Mouse (Mus musculus) CH12.LX (cell line): ENCODE results near the gene 1700022I11Rik. TPM values are rescaled to one million over a fixed set of nuclear protein-coding genes. Genes with fewer than 3 reads are reported as not detected.

Experiments used
- DNase-seq: peaks from one replicate; pipeline ENCODE4 v3.0.0-alpha.2; 2013; ENCODE audit errors: extremely low read depth
- H3K27ac ChIP-seq: 2 replicates; pipeline ENCODE4 v1.5.1; 2012; ENCODE audit warnings: low read depth, mild to moderate bottlenecking, control low read depth, moderate library complexity; ENCODE audit not compliant: insufficient read depth
- H3K27me3 ChIP-seq: replicated peaks from 2 replicates; pipeline ENCODE3; 2012; ENCODE audit warnings: inconsistent platforms
- H3K36me3 ChIP-seq, 2 experiments: replicated peaks in 1 of 2; 2 replicates each; pipeline versions ENCODE3 to v1.6.1; 2012; ENCODE audit warnings: inconsistent platforms in 1 of 2, low read length in 1 of 2, mild to moderate bottlenecking in 1 of 2, mixed read lengths in 1 of 2, moderate library complexity in 1 of 2; ENCODE audit not compliant: control insufficient read depth in 1 of 2, insufficient read depth in 1 of 2
- H3K4me1 ChIP-seq, 2 experiments: 2 replicates each; pipeline ENCODE4 v1.6.1; 2012; ENCODE audit warnings: inconsistent platforms in 1 of 2, moderate library complexity in 1 of 2; ENCODE audit not compliant: insufficient read depth in 2 of 2, control insufficient read depth in 1 of 2
- H3K4me2 ChIP-seq: 2 replicates; pipeline ENCODE4 v1.6.1; 2012; ENCODE audit warnings: low read depth, mild to moderate bottlenecking, control low read depth; ENCODE audit not compliant: poor library complexity, insufficient read depth, severe bottlenecking
- H3K4me3 ChIP-seq, 3 experiments: fragments of 150-350 bp in 1 of 3; sonication (generic) in 1 of 3; replicated peaks in 1 of 3; 2 replicates each; pipeline versions ENCODE3 to v1.5.1; 2011 to 2012; ENCODE audit warnings: low read depth in 2 of 3, low read length in 2 of 3, mild to moderate bottlenecking in 2 of 3, moderate library complexity in 2 of 3, control low read depth in 1 of 3, improper control_type of control experiment in 1 of 3, inconsistent platforms in 1 of 3, mixed read lengths in 1 of 3; ENCODE audit not compliant: poor library complexity in 1 of 3
- H3K79me2 ChIP-seq: replicated peaks from 2 replicates; pipeline ENCODE4 v1.6.1; 2012; ENCODE audit warnings: mild to moderate bottlenecking, moderate library complexity; ENCODE audit not compliant: control insufficient read depth, poor library complexity, insufficient read depth, severe bottlenecking; ENCODE audit errors: extremely low read depth
- H3K9ac ChIP-seq: 2 replicates; pipeline ENCODE4 v1.6.1; 2012; ENCODE audit warnings: low read depth, mild to moderate bottlenecking, control low read depth, moderate library complexity; ENCODE audit not compliant: insufficient read depth
- H3K9me3 ChIP-seq: replicated peaks from 2 replicates; pipeline ENCODE3; 2012; ENCODE audit warnings: low read length, inconsistent platforms, mixed read lengths
- BHLHE40 ChIP-seq: IDR thresholded peaks from 2 replicates; pipeline ENCODE4 v1.6.1; 2011; ENCODE audit warnings: mild to moderate bottlenecking, low read depth, low read length, improper control_type of control experiment
- CHD1 ChIP-seq: IDR thresholded peaks from 2 replicates; pipeline ENCODE4 v1.6.1; 2012; ENCODE audit warnings: low read depth, low read length, improper control_type of control experiment, inconsistent platforms
- CHD2 ChIP-seq: IDR thresholded peaks from 2 replicates; pipeline ENCODE4 v1.6.1; 2011; ENCODE audit warnings: low read length, improper control_type of control experiment
- CTCF ChIP-seq, 2 experiments: IDR thresholded peaks in 1 of 2; conservative IDR thresholded peaks in 1 of 2; 2 replicates each; pipeline ENCODE4 v1.5.1; 2011 to 2012; ENCODE audit warnings: low read depth in 2 of 2, low read length in 2 of 2, improper control_type of control experiment in 1 of 2, inconsistent platforms in 1 of 2, mild to moderate bottlenecking in 1 of 2, moderate library complexity in 1 of 2
- ELF1 ChIP-seq: IDR thresholded peaks from 2 replicates; pipeline ENCODE4 v1.6.1; 2014; ENCODE audit warnings: low read depth, mild to moderate bottlenecking, inconsistent platforms, low read length, improper control_type of control experiment
- EP300 ChIP-seq: IDR thresholded peaks from 2 replicates; pipeline ENCODE4 v1.6.1; 2011; ENCODE audit warnings: low read length, improper control_type of control experiment
- HCFC1 ChIP-seq: IDR thresholded peaks from 2 replicates; pipeline ENCODE4 v1.6.1; 2012; ENCODE audit warnings: low read depth, mild to moderate bottlenecking, inconsistent platforms, low read length, improper control_type of control experiment
- IRF4 ChIP-seq: IDR thresholded peaks from 2 replicates; pipeline ENCODE4 v1.6.1; 2014; ENCODE audit warnings: low read depth, mild to moderate bottlenecking, inconsistent platforms, low read length, improper control_type of control experiment
- JUN ChIP-seq: IDR thresholded peaks from 2 replicates; pipeline ENCODE4 v1.6.1; 2011; ENCODE audit warnings: low read depth, mild to moderate bottlenecking, low read length, improper control_type of control experiment, moderate library complexity; ENCODE audit not compliant: insufficient read depth
- JUND ChIP-seq: conservative IDR thresholded peaks from 2 replicates; pipeline ENCODE4 v1.6.1; 2011; ENCODE audit warnings: low read depth, low read length, improper control_type of control experiment
- KAT2A ChIP-seq: IDR thresholded peaks from 2 replicates; pipeline ENCODE4 v1.6.1; 2012; ENCODE audit warnings: low read length, improper control_type of control experiment, inconsistent platforms; ENCODE audit not compliant: insufficient replicate concordance
- MAX ChIP-seq: IDR thresholded peaks from 2 replicates; pipeline ENCODE4 v1.6.1; 2011; ENCODE audit warnings: low read length, improper control_type of control experiment
- MAZ ChIP-seq: IDR thresholded peaks from 2 replicates; pipeline ENCODE4 v1.6.1; 2012; ENCODE audit warnings: low read depth, mild to moderate bottlenecking, inconsistent platforms, low read length, improper control_type of control experiment, moderate library complexity
- NELFE ChIP-seq: IDR thresholded peaks from 2 replicates; pipeline ENCODE4 v1.6.1; 2011; ENCODE audit warnings: low read depth, low read length, improper control_type of control experiment
- NRF1 ChIP-seq: IDR thresholded peaks from 2 replicates; pipeline ENCODE4 v1.6.1; 2014; ENCODE audit warnings: low read depth, mild to moderate bottlenecking, inconsistent platforms, low read length, improper control_type of control experiment, moderate library complexity
- PAX5 ChIP-seq: IDR thresholded peaks from 2 replicates; pipeline ENCODE4 v1.6.1; 2012; ENCODE audit warnings: low read length, inconsistent platforms, mixed read lengths
- POLR2A ChIP-seq: IDR thresholded peaks from 2 replicates; pipeline ENCODE4 v1.6.1; 2011; ENCODE audit warnings: low read depth, mild to moderate bottlenecking, improper control_type of control experiment, low read length
- SIN3A ChIP-seq: IDR thresholded peaks from 2 replicates; pipeline ENCODE4 v1.6.1; 2012; ENCODE audit warnings: low read length, improper control_type of control experiment, inconsistent platforms
- SMC3 ChIP-seq: IDR thresholded peaks from 2 replicates; pipeline ENCODE4 v1.6.1; 2011; ENCODE audit warnings: low read depth, low read length, improper control_type of control experiment
- TCF12 ChIP-seq: IDR thresholded peaks from 2 replicates; pipeline ENCODE4 v1.6.1; 2014; ENCODE audit warnings: low read depth, mild to moderate bottlenecking, inconsistent platforms, low read length, improper control_type of control experiment
- USF1 ChIP-seq: IDR thresholded peaks from 2 replicates; pipeline ENCODE4 v1.6.1; 2014; ENCODE audit warnings: low read depth, mild to moderate bottlenecking, inconsistent platforms, low read length, improper control_type of control experiment
- ZKSCAN1 ChIP-seq: IDR thresholded peaks from 2 replicates; pipeline ENCODE4 v1.6.1; 2012; ENCODE audit warnings: low read depth, inconsistent platforms, low read length, improper control_type of control experiment, borderline replicate concordance
- ZMIZ1 ChIP-seq: IDR thresholded peaks from 2 replicates; pipeline ENCODE4 v1.6.1; 2012; ENCODE audit warnings: low read depth, mild to moderate bottlenecking, inconsistent platforms, low read length, improper control_type of control experiment
- dilution Hi-C: fragments of 300-500 bp; cut with MboI; formaldehyde crosslinking; loops from 2 replicates; pipeline ENCODE4 v1.14.3; 2020; ENCODE audit warnings: low sequenced_read_pairs; ENCODE audit not compliant: extremely low pct_unique_long_range_greater_than_20kb, extremely low pct_ligation_motif_present
- in situ Hi-C: fragments of 300-500 bp; cut with MboI; formaldehyde crosslinking; loops from 3 replicates; pipeline ENCODE4 v1.14.3; 2019; ENCODE audit warnings: low sequenced_read_pairs, low pct_ligation_motif_present, low pct_unique_long_range_greater_than_20kb, mixed read lengths
- polyA plus RNA-seq: library from polyadenylated mRNA; unstranded; fragments of >175 nt; gene quantifications from 2 replicates; pipeline ENCODE4 v1.2.1, GENCODE M21; 2012; ENCODE audit warnings: low read depth; ENCODE audit not compliant: insufficient read length
- total RNA-seq, 2 experiments: library from RNA; depleted of rRNA; stranded (reverse); fragments of 300-350 nt in 1 of 2; fragments of >200 nt in 1 of 2; gene quantifications; 2 replicates each; pipeline ENCODE4 v1.2.3; 2012 to 2014

The 1700022I11Rik gene
- total and polyA plus RNA-seq, 3 experiments = 0.24 to 0.55 TPM; not detected in 1

GRCm38 (mm10) chr4:43019176-43019575 is 49.8 kb downstream of the 1700022I11Rik start:
- TF ChIP-seq EP300 = no peak
- TF ChIP-seq CHD2 = no peak
- H3K27me3 ChIP-seq = no peaks in the 10 kb centered on the region
- dilution Hi-C loops (no loop called here), in situ Hi-C loops (loop anchor here (25.0 kb wide), 1 partner anchor 543 kb away; the partner anchor contains the start of genes Creb3 and Tln1)
- H3K9me3 ChIP-seq = no peaks in the 10 kb centered on the region
- no peak overlapping the region for H3K9ac ChIP-seq
- DNase-seq = no peak
- peaks cover 58 to 75% of the 10 kb centered on the region in 2 experiments for H3K36me3 ChIP-seq
- no peaks in the 10 kb centered on the region for H3K79me2 ChIP-seq
- H3K4me2 ChIP-seq = no peak overlapping the region
- H3K27ac ChIP-seq = no peak overlapping the region
- peaks cover 3 to 5% of the 10 kb centered on the region in 2 experiments; a peak in 3 of 4 replicates for H3K4me1 ChIP-seq
- H3K4me3 ChIP-seq = no peak overlapping the region

- no peak overlapping the region for H3K9ac ChIP-seq
- H3K4me1 ChIP-seq = peaks cover 7 to 12% of the 10 kb centered on the region in 2 experiments
- H3K4me3 ChIP-seq = no peak overlapping the region
- H3K27me3 ChIP-seq = no peaks in the 10 kb centered on the region
- no peak for DNase-seq
- in situ Hi-C loops = loop anchor here (25.0 kb wide), 1 partner anchor 542 kb away; the partner anchor contains the start of genes Creb3 and Tln1
- TF ChIP-seq MAZ (no peak), USF1 (no peak), CHD1 (no peak), SMC3 (no peak), TCF12 (no peak)
- no peak overlapping the region for H3K4me2 ChIP-seq
- dilution Hi-C loops = no loop called here
- H3K9me3 ChIP-seq = no peaks in the 10 kb centered on the region
- 0 out of 2 replicates have a peak, but pooled peaks cover 5% of the 10 kb centered on the region for H3K79me2 ChIP-seq
- H3K36me3 ChIP-seq = peaks cover 58 to 80% of the 10 kb centered on the region in 2 experiments
- no peak overlapping the region for H3K27ac ChIP-seq
Observed at GRCm38 (mm10) chr4:43019641-43020465, 50.4 kb downstream of the 1700022I11Rik start.

GRCm38 (mm10) chr4:43020876-43021275 is 51.5 kb downstream of the 1700022I11Rik start:
- Histone ChIP-seq H3K36me3 (peaks cover 58 to 80% of the 10 kb centered on the region in 2 experiments), H3K4me1 (peaks cover 7 to 13% of the 10 kb centered on the region in 2 experiments), H3K4me3 (no peak overlapping the region), H3K79me2 (0 out of 2 replicates have a peak, but pooled peaks cover 5% of the 10 kb centered on the region), H3K27me3 (no peaks in the 10 kb centered on the region), H3K9me3 (no peaks in the 10 kb centered on the region), H3K4me2 (no peak overlapping the region), H3K27ac (no peak overlapping the region), H3K9ac (no peak overlapping the region)
- dilution Hi-C loops (no loop called here), in situ Hi-C loops (loop anchor here (25.0 kb wide), 1 partner anchor 541 kb away; the partner anchor contains the start of genes Creb3 and Tln1)
- DNase-seq = no peak
- TF ChIP-seq JUN = no peak
- TF ChIP-seq BHLHE40 = no peak
- no peak for TF ChIP-seq PAX5
- TF ChIP-seq MAX = no peak
- no peak for TF ChIP-seq ZKSCAN1
- TF ChIP-seq JUND = no peak
- TF ChIP-seq KAT2A = no peak
- no peak for TF ChIP-seq CTCF (conservative IDR thresholded peaks at IDR 0.05 in 1 of 2, IDR thresholded peaks at IDR 0.05 in 1 of 2; ENCODE audit: low read depth in 2 of 2, low read length in 2 of 2)
- TF ChIP-seq ZMIZ1 = no peak
- TF ChIP-seq ELF1 = no peak
- no peak for TF ChIP-seq IRF4
- TF ChIP-seq POLR2A = no peak
- TF ChIP-seq HCFC1 = no peak
- TF ChIP-seq NRF1 = no peak
- no peak for TF ChIP-seq SIN3A
- no peak for TF ChIP-seq NELFE
